Mouse (Mus musculus): ENCODE measurements around the gene Cth. TPM values are rescaled to one million over a fixed set of nuclear protein-coding genes. Genes with fewer than 3 reads are reported as not detected.
"Not testable (repeated sequence)": the region's sequence is repeated elsewhere in the genome, so short reads cannot be mapped to it uniquely, and the experiment has no call there.

Cth gene
- 1 to 10 TPM; 2.7 to 4.3 TPM for total RNA-seq (2021)
- long read RNA-seq, experiment 1, partial matches to known transcripts = 0 of 5 reads
- long read RNA-seq, experiment 1, other reads (novel, unspliced or antisense) = 1 of 5 reads
- long read RNA-seq, experiment 2, partial matches to known transcripts = 1 of 2 reads
- long read RNA-seq, experiment 2, other reads (novel, unspliced or antisense) = 1 of 2 reads

GRCm38 (mm10) chr3:157924692-157925328 is at the start of gene Cth:
TSS of gene Cth (minus strand) at chr3:157925077.
- peak; percentile 89 for DNase-seq (ENCODE audit: low spot score)

DNA sequence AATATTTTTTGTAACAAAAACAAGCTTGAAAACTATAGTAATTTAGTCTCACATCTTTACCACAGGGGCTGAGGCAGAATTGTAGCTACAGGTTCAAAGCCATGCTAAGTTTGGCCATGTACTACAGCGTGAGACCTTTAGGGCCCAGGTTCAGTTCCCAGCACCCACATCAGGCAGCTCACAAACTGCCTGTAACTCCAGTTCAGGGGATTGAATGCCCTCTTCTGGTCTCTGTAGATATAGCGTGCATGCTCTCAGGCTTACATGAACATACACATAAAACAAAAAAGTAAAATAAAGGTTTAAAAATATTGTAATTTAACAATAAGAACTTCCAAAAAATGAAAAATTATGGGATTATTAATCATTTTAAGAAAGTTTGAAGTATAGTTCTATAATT is 48.4 kb upstream of the Cth start:
- DNase-seq (ENCODE audit: low spot score) = no peak

DNA sequence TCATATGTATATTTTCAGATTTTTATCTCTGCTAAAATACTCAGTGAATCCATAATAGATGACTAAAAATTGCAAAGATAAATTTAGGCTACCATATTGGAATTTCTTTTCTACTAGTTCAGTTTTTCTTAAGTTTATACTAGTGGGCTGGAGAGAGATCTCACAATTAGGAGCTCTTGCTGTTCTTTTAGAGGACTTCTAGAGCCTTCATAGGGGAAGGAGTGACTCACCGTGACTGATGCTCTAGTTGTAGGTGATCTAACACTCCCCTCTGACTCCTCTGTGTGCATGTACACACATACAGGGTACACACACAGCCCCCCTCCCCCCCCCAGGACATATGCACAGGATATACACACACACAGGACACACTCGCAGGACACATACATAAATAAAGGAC is 46.3 kb upstream of the Cth start:
- DNase-seq (ENCODE audit: low spot score) = no peak

DNA sequence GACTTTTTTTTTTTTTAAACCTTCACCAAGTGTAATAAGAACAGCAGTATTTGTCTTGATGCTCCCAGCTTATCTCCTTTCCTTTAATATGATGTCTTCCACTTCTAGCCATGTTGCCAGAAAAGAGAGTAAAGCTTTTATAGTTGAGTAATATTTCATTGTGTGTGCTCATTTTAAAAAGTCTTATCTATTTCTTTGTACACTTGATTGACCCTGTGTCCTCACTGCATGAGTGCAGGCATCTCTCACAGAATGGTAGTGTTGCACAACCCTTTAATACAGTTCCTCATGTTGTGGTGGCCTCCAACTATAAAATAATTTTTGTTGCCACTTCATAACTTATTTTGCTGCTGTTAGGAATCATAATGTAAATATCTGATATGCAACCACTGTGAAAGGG is 32.4 kb upstream of the Cth start:
- no peak for DNase-seq (ENCODE audit: low spot score)

GRCm38 (mm10) chr3:157956201-157956600 is 31.3 kb upstream of the Cth start:
- DNase-seq (ENCODE audit: low spot score) = no peak

- DNase-seq (ENCODE audit: low spot score) = no peak
These were observed 30.6 kb upstream of the Cth start for GRCm38 (mm10) chr3:157955466-157955865.

GRCm38 (mm10) chr3:157952716-157953115 is 27.8 kb upstream of the Cth start:
- no peak for DNase-seq (ENCODE audit: low spot score)

DNA sequence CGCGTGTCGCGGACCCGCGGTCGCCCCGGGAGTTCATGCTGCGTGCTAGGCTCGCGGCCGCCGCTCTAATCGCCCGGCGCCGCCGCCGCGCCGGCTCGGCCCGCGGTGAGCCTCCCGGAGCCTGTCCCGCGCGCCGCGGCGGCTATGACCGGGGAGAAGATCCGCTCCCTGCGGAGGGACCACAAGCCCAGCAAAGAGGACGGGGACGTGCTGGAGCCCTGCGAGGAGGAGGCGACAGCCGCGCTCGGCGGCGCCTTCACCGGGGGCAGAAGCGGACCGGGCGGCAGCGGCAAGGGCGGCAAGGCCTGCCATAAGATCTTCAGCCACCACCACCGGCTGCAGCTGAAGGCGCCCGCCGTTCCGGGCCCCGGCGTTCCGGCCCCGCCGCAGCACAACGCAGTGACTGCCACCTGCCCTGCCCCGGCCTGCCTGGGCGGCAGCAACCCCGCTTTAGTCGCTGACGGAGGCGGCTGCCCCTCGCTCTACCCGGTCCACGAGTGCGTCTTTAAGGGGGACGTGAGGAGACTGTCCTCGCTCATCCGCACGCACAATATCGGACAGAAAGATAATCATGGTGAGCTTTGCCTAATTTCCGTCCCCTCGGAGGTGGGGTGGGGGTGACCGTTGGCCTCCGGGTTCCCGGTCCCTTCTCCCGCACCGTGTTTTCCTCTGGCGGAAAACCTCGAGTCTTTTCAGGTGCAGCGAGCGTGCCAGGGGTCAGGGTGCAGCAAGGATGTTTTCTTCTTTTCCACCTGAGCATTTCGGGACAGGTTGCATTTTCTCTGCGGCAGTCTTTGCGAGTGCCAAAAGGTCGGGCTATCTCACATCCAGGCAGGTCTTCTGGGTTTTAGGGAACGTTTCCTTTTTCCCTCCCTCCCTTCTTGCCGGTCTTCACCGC is 22.8 kb upstream of the Cth start:
- DNase-seq (ENCODE audit: low spot score) = peak; percentile 6

- DNase-seq (ENCODE audit: low spot score) = peak; percentile 90
These were observed 22.0 kb upstream of the Cth start, which contains the start of gene Ankrd13c for GRCm38 (mm10) chr3:157946843-157947358. TSS of gene Ankrd13c (plus strand) at chr3:157947239.

DNA sequence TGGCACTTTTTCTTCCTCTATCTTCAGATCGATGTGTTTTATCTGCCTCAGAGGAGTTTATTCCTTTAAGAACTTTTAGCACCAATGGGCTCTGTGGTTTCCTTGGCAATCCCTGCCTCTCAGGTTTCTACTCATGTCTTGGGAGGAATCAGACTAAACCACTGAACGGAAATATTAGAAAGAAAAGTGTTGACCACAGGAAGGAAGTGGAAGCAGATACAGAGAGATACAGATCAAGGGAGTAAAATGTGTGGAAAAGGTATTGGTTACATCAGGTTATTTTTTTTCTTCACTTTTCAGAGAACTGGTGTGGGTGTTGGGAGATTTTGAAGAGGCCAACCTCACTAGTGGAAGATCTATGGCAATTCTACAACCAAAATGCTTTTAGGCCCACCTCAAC is 13.7 kb upstream of the Cth start:
- DNase-seq (ENCODE audit: low spot score) = no peak

DNA sequence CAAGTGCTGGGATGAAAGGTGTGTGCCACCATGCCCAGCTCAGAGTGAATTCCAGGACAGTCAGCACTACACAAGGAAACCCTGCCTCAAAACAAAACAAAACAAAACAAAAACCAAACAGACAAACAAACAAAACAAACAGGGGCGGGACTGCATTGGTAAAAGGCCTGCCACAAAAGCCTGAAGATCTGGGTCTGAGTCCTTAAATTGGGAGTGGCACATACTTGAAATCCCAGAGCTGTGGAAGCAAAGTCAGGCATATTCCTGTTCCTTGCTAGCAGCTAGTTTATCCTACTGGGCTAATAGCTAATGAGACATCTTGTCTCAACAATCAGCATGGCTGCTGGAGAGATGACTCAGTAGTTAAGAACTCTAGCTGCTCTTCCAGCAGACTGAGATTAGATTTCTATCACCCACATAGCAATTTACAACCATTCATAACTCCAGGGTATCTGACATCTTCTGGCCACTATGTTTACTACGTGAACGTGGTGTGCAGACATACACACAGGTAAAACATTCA is 9.5 kb upstream of the Cth start:
- no peak for DNase-seq (ENCODE audit: low spot score)

GRCm38 (mm10) chr3:157933223-157933622 is 8.3 kb upstream of the Cth start:
- DNase-seq (ENCODE audit: low spot score) = not testable (repeated sequence)

DNA sequence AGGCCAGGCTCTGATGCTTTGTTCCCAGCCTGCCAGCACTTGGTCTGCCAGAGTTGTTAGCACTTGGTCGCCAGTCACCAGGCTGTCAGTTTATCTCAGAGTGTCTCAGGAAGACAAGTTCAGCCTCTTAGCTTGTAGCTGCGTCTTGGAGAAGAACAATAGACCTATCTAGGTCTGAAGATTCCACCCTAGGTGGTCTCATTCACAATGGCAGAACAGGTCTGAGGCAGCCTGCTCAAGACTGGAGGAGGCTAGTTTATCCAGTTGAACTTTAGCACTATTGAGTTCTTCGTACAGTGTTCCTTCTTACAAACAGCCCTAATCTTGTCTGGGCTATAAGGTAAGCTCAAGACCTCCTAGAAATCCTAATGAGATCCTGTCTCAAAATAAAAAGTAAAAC is 7.2 kb upstream of the Cth start:
- no peak for DNase-seq (ENCODE audit: low spot score)

DNA sequence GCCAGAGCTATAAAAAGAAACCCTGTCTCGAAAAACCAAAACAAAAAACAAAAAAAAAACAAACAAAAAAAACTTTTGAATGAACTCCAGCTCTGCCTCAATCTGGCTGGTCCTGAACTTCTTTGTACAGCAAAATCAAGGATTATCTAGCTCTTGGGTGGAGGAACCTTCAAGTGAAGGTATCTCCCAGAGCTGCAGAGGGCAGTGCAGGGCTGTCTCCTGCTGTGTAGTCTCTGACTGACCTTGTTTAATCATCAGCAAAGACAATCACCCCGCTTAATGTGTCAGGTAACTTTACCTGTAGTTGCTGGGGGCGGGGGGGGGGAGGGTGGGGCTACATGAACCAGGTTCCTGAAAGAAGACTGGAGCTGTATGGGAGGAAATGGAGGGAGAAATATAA is 6.7 kb upstream of the Cth start:
- DNase-seq (ENCODE audit: low spot score) = no peak

- DNase-seq (ENCODE audit: low spot score) = no peak
These were observed 4.5 kb upstream of the Cth start for GRCm38 (mm10) chr3:157929417-157929816.

DNA sequence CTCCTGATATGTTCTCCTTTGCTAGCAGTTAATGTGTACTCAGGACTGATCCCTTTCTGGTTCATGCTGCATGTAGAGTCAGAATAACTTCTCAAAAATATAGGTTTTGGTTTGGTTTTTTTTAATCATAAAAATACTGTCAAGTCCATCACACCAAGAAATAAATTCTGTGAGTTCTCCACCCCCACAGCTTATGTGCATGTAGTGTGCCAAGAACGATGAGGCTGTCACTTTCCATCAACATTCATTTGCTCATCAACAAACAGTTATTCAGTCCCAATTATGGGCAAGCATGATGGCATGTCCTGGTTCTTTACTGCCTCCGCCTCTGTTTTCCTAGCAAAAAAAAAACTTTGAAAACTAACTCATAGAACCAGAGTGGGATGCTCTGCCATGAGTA is 3.9 kb upstream of the Cth start:
- DNase-seq (ENCODE audit: low spot score) = no peak

- no peak for DNase-seq (ENCODE audit: low spot score)
These were observed 1.9 kb upstream of the Cth start for GRCm38 (mm10) chr3:157926761-157927160.

DNA sequence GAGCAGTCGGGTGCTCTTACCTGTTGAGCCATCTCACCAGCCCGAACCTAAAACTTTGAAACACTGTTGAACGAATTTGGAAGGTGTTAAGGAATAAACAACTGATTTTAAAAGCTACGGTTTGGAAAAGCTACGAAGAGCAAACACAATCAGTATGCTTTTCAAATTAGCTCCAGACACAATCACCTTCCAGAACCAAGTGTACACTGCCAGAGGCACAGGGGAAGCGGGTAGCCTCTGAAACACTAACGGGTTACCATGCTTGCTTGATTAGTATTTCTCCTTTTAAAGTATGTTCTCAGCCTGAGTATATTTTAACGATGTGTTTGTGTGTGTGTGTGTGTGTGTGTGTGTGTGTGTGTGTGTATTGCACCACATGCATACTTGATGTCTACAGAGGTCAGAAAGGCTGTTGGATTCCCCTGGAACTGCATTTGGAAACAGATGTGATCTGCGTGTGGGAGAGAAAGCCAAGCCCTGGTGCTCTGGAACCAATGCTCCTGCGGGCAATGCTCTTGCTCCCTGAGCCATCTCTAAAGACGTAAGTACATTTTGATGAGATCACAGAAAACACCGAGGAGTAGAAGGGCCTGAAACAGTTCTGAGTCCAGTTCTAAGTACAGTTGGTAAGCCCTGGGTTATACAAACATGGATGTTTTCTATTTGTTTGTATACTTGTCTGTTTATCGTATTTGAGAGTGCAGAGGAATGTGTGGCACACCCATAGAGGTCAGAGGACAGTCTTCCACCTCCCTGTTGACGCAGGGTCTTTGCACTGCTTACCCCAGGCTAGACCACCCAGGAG is 1.0 kb upstream of the Cth start:
- no peak for DNase-seq (ENCODE audit: low spot score)

- no peak for DNase-seq (ENCODE audit: low spot score)
These were observed 1.5 kb downstream of the Cth start for GRCm38 (mm10) chr3:157923268-157923835.

GRCm38 (mm10) chr3:157921376-157921775 is 3.5 kb downstream of the Cth start:
- no peak for DNase-seq (ENCODE audit: low spot score)

GRCm38 (mm10) chr3:157916336-157916735 is 8.5 kb downstream of the Cth start:
- DNase-seq (ENCODE audit: low spot score) = no peak
